Mouse (Mus musculus): ENCODE measurements around the gene Fbxo17.
A peak's percentile ranks its signal among the peaks of the same experiment; 100 is the strongest.

GRCm38 (mm10) chr7:28693321-28693966 is 23.2 kb upstream of the Fbxo17 start:
- TF ChIP-seq CTCF (IDR thresholded peaks at IDR 0.05; ENCODE audit: low read depth) (peak; percentile 29; the same call in 1 of the 2 replicates), EP300 (optimal IDR thresholded peaks at IDR 0.05) (no peak)

All from stomach, postnatal 0 days (tissue).